Mouse (Mus musculus) brain, embryonic 14.5 days (tissue): ENCODE measurements at regions not wholly inside any gene's neighbourhood (a gene's known extent, or its start where the extent isn't known, plus 50 kb on each side); places are given as distances from the start of the nearest gene placed in this dataset.

ENCODE experiments used
- CTCF ChIP-seq: fragments of 200-500 bp; IDR thresholded peaks from 2 replicates; pipeline ENCODE4 v1.5.1; 2012; ENCODE audit warnings: inconsistent platforms, mild to moderate bottlenecking, moderate library complexity, borderline replicate concordance; ENCODE audit not compliant: insufficient read depth, insufficient read length; ENCODE audit errors: extremely low read depth
- POLR2A ChIP-seq: fragments of 200-500 bp; IDR thresholded peaks from 2 replicates; pipeline ENCODE4 v1.6.1; 2012; ENCODE audit warnings: mild to moderate bottlenecking, inconsistent platforms, borderline replicate concordance; ENCODE audit not compliant: poor library complexity, insufficient read depth, insufficient read length, severe bottlenecking; ENCODE audit errors: extremely low read depth

- TF ChIP-seq POLR2A (no peak), CTCF (peak; percentile 70)
These were observed 259.9 kb downstream of the Stim2 start for GRCm38 (mm10) chr5:54258087-54258733.
